Mouse (Mus musculus) embryonic fibroblast, embryonic 13.5 days (primary cell): Measurements from ENCODE around the gene Noct. TPM values are rescaled to one million over a fixed set of nuclear protein-coding genes. Genes with fewer than 3 reads are reported as not detected.

ENCODE experiments used
- H3K27ac ChIP-seq: 2 replicates; pipeline ENCODE4 v1.5.1; 2012; ENCODE audit warnings: low read length, control low read depth, inconsistent platforms; ENCODE audit not compliant: insufficient read depth
- H3K4me1 ChIP-seq: 2 replicates; pipeline ENCODE4 v1.6.1; 2011; ENCODE audit warnings: low read length; ENCODE audit not compliant: control insufficient read depth, insufficient read depth
- H3K4me3 ChIP-seq: 2 replicates; pipeline ENCODE4 v1.5.1; 2011; ENCODE audit warnings: mild to moderate bottlenecking, control low read depth, low read length; ENCODE audit not compliant: insufficient read depth
- CTCF ChIP-seq: IDR thresholded peaks from 2 replicates; pipeline ENCODE4 v1.5.1; 2011; ENCODE audit warnings: mild to moderate bottlenecking, control low read depth, low read length, moderate library complexity, borderline replicate concordance; ENCODE audit not compliant: insufficient read depth
- POLR2A ChIP-seq: IDR thresholded peaks from 2 replicates; pipeline ENCODE4 v1.6.1; 2011; ENCODE audit warnings: low read depth, mild to moderate bottlenecking, control low read depth, low read length, moderate library complexity
- polyA plus RNA-seq: library from polyadenylated mRNA; stranded (reverse); fragments of >200 nt; gene quantifications from 2 replicates; pipeline ENCODE4 v1.2.4, GENCODE M21; 2011; ENCODE audit warnings: low read depth; ENCODE audit not compliant: missing spikeins, insufficient read length

The Noct gene
- polyA plus RNA-seq, 1 experiment, result 17.3 TPM

DNA sequence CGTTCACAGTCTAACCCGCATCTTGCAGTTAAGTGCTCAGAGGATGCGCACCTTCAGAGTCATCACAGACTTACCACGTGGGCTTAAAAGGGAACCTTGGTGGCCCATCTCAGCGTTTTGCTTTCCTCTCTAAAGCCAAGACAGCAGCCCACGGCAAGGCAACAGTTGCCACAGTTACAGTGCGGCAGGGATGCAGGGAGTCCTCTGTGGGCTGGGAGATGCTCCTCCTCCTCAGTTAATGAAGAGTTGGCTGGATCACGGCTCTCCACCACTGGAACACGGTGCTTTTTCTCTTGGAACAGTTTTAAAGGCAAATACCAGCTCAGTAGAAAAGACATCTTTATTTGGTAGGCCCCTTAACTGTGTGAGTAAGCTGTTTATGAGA is 4.6 kb downstream of the Noct start:
- no peak for TF ChIP-seq POLR2A
- no peak for TF ChIP-seq CTCF
- peaks cover 11% of the 10 kb centered on the region for H3K4me1 ChIP-seq

DNA sequence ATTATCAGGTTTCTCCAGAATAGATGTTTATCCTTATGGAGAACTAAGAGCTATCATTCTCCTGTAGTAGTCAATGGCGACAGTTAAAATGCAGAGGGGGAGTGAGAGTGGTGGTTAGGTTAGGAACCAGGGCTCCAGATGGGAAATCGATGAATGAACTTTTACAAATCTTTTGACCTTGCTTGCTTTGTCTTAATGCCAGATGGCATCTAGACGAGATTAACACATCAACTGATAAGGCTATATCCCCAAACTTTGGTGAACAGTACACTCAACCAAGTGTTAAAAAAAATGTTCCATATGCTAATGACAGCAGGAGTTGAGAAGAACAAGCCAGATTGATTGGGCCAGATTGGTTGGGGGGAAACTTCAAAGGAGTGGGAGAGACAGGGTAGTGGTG is 5.0 kb downstream of the Noct start:
- no peak overlapping the region for H3K4me3 ChIP-seq
- no peak for TF ChIP-seq CTCF
- no peak for TF ChIP-seq POLR2A
- H3K4me1 ChIP-seq, result peaks cover 11% of the 10 kb centered on the region
- H3K27ac ChIP-seq, result no peak overlapping the region

More for the DNA sequence above, 4.6 kb downstream of the Noct start:
- Histone ChIP-seq H3K4me3 (no peak overlapping the region), H3K27ac (no peak overlapping the region)

DNA sequence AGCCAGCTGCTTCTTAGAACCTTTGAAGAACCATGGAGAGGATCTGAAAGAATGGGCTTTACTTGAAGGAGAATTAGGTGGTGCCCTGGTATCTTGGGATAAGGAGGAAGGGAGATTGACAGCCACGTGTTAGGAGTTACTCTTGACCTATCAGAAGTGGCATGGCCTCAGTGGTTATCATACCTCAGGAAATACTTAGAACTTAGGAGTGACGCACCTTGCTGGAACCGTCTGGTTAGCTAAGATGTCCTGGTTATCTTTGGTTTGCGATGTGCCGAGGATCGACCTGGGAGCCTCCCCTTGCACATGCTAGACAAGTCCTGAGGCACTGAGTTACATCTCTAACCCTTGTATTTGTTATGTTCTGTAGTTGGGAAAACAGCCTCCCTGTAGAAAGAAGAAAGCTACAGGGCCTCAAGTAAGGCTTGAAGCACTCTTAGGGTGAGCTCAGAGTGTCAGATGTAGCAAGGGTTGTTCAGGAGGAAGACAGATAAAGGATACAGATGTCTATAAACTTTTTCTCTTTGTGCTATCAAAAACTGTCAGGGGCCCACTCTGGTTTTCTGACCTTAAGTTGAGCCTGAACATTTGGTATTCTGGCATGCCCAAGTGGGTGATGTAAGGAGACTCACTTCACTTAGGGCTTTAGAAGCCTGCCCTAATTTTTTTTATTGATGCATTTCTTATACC is 6.0 kb downstream of the Noct start:
- H3K27ac ChIP-seq, result no peak overlapping the region
- H3K4me1 ChIP-seq, result peaks cover 14% of the 10 kb centered on the region
- TF ChIP-seq CTCF (no peak), POLR2A (no peak)
- H3K4me3 ChIP-seq, result no peak overlapping the region

DNA sequence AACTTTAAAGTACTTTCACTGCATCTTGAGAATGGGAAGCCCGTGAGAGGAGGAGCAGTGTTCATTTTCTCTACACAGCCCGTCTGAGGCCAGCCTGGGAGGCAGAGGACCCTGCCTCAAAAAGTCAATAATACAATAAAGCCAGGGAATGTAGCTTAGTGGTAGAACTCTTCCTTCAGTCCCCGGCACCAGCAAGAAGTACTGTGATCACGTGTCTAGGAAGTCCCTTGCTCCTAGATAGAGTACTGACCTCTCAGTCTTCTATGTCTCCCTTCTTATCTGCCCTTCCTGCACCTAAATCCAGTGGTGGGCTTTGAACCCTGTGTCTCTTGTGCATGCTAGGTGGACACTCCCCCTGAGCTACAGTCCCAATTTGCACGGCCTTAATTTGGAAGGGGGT is 6.6 kb downstream of the Noct start:
- no peak overlapping the region for H3K4me3 ChIP-seq
- H3K27ac ChIP-seq, result no peak overlapping the region
- peaks cover 14% of the 10 kb centered on the region for H3K4me1 ChIP-seq
- TF ChIP-seq POLR2A (no peak), CTCF (no peak)

DNA sequence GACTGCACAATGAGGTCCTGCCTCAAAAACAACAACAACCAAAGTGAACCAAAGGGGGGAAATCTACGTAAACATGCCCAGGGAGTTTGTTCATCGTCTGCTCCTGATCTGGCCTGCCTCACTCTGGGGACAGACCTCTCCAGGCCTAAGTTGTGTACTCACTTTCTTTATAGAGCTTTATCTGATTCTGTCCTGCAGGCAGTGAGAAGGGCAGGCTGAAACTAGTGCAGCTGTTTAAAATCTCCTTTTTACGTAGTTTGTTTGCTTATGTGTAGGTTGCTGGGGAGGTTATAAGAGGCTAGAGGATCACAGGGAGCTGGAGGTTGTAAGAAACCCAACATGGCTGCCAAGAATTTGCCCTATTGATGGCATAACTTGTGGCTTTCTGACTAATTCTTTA is 7.3 kb downstream of the Noct start:
- H3K4me1 ChIP-seq, result peaks cover 14% of the 10 kb centered on the region
- no peak overlapping the region for H3K27ac ChIP-seq
- no peak for TF ChIP-seq POLR2A
- no peak for TF ChIP-seq CTCF
- no peak overlapping the region for H3K4me3 ChIP-seq

DNA sequence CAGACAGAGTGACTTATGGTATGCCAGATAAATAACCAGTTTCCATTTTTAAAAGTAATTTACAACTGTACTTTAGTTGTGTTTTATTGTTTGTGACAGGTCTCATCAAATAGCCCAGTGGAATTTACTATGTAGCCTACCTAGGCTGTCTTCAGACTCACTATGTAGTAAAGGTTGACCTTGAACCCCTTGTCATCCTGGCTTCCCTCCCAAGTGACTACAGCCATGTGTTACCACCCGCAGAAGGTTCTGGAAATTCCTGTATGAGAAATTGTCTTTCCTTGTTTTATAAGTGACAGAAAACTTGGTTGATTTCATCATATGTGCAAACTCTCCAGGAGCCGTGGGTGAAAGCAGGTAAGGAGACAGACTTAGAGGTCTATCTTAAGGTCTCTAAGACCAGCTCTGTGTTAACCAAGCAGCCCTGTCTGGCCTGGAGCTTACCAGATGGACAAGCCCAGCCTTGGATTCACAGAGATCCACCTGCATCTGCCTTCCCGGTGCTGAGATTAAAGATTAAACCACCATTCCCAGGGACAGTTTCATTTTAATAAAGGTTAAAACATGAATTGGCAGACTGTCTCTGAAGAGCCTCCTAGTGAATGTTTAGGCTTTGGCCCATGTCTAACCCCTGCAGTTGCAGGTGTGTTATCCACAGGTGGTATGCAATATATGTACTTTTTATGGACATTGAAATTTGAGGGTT is 8.1 kb downstream of the Noct start:
- peaks cover 14% of the 10 kb centered on the region for H3K4me1 ChIP-seq
- no peak overlapping the region for H3K27ac ChIP-seq
- TF ChIP-seq CTCF, result no peak
- TF ChIP-seq POLR2A, result no peak
- no peak overlapping the region for H3K4me3 ChIP-seq

DNA sequence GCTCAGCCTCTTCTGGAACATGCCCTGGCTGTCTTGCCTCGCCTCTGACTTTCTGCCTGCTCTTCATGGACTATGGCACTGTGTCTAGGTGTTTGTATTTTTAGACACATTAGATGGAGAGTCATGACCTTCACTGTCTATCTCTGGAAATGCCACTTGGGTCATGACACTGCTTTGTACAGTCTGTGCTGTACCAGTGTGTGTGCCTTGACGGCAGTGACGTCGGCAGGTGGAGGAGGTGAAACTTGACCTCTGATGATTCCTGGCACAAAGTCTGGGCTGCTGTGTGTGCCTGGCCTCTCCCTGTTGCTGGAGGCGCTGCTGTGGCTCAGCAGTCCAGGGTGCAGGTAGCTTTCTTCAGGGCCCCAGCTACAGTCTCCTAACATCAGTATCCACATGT is 9.2 kb downstream of the Noct start:
- Histone ChIP-seq H3K4me1 (peaks cover 14% of the 10 kb centered on the region), H3K4me3 (no peak overlapping the region), H3K27ac (0 out of 2 replicates have a peak overlapping the region, but pooled peaks have one; percentile 23)
- TF ChIP-seq CTCF (no peak), POLR2A (no peak)

DNA sequence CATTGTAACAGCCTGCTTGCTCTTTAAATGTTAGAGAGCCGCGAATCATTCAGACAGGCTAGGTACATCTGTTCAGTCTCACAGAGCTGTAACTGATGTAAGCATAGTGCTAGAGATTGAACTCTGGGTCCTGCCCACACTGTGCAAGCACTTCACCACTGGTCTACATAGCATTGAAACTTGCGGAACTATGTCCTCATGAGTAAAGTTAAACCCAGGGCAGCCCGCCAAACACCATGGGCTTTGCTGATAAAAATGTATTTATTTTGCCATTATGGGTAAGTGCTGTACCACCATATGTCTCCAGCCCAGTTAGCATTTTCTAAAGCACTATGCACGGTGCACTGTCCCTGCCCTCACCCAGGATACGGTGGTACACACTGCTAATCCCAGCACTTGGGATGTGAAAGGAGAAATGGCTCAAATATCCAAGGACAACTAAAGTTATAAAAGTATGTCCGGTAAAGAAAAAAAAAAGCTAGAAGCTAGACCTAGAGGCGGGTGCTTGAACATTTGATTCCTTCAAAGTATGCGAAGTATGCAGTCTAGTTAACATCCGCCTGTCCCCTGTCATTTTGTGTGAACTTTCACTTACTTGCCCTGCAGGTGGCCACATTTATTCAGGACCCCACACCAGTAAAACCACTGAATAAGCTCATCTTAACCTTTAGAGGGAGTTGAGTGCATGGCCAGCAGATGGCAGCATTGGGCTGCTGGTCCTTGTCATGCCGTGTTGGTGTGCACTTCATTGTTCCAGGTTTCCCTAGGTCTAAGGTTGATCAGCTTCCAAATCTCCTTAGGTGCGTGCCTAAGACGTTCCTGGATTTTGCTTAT is 9.9 kb downstream of the Noct start:
- peak; percentile 94 for TF ChIP-seq CTCF
- TF ChIP-seq POLR2A, result no peak
- 0 out of 2 replicates have a peak overlapping the region, but pooled peaks have one; percentile 23 for H3K27ac ChIP-seq

DNA sequence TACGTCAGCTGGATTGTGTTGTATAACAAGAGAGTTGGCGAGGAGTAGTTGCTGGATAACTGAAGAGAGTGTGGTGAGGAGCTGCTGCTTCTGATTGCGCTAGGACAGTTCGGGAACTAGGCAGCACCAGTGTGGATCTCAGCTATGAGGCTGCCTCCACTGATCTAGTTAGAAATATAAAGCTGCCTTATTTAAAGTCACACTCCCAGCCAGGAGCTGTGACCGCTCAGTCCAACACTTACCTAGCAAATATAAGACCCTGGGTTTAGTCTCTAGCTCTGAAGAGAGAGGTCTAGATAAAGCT is 10.5 kb downstream of the Noct start:
- Histone ChIP-seq H3K4me3 (no peak overlapping the region), H3K27ac (no peak overlapping the region), H3K4me1 (peaks cover 14% of the 10 kb centered on the region)
- TF ChIP-seq POLR2A (no peak), CTCF (no peak)

More for the DNA sequence above, 9.9 kb downstream of the Noct start:
- peaks cover 14% of the 10 kb centered on the region for H3K4me1 ChIP-seq
- no peak overlapping the region for H3K4me3 ChIP-seq
